Comparison of ENCODE assay signal across 25 mouse cellular contexts in the genomic region with DNA sequence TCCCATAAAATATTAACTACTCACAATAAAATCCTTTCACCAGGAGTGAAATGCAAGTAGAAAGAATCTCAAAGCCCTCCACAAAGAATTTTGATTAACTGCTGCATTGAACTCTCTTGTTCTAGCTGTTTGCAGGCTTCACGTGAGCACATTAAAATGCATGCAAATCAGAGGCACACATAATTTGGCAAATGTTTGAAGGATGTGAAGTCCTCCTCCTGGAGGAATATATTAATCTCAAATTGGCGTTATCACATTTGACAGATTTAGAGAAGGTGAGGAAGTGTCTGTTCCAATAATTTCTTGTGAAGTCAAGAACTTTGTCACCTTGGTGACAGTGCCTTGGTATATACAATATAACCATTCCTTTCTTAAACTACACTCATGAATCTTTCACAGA.
A peak's percentile ranks its signal among the peaks of the same experiment; 100 is the strongest.
DNase-seq lines count a peak whose midpoint lies in the region; ATAC-seq and TF ChIP-seq lines count a peak whose summit lies in the region.
"Had no signal": no experiment of that assay in that cellular context is flagged by ENCODE, and none has a peak within 500 bp of the region (broad histone marks: within the 10 kb centered on the region; RNA-seq: fewer than 3 reads in every experiment).

No protein-coding gene starts in this region.

- no peak for TF ChIP-seq CTCF in forebrain, postnatal 0 days (IDR thresholded peaks at IDR 0.05; ENCODE audit: low read depth)

- H3K27ac ChIP-seq in forebrain, embryonic 14.5 days (ENCODE audit: low read depth, low read length) = no peak overlapping the region
- H3K27ac ChIP-seq in forebrain, embryonic 11.5 days (ENCODE audit: low read depth, low read length) = no peak overlapping the region
- no peak overlapping the region for H3K27ac ChIP-seq in forebrain, postnatal 0 days (ENCODE audit: low read depth, low read length)
- no peak overlapping the region for H3K27ac ChIP-seq in forebrain, embryonic 10.5 days
- no peak overlapping the region for H3K27ac ChIP-seq in midbrain, embryonic 14.5 days (replicated peaks; ENCODE audit: low read depth, low read length)
- H3K27ac ChIP-seq in midbrain, embryonic 11.5 days (ENCODE audit: low read depth, low read length) = no peak overlapping the region
- H3K27ac ChIP-seq in hindbrain, embryonic 10.5 days = no peak overlapping the region
- H3K27ac ChIP-seq: embryonic facial prominence, embryonic 12.5 days; embryonic facial prominence, embryonic 15.5 days; heart, adult 2 months; heart, embryonic 10.5 days; heart, embryonic 13.5 days; hindbrain, embryonic 12.5 days; hindbrain, embryonic 15.5 days had no signal

- WGBS in forebrain, embryonic 14.5 days = 40% methylated on average over 2 of the region's 2 CpGs
- 71% methylated on average over 2 of the region's 2 CpGs for WGBS in forebrain, embryonic 11.5 days
- WGBS in forebrain, postnatal 0 days = 19% methylated on average over 2 of the region's 2 CpGs
- 78% methylated on average over 2 of the region's 2 CpGs for WGBS in forebrain, embryonic 10.5 days
- WGBS in midbrain, embryonic 14.5 days = 43% methylated on average over 2 of the region's 2 CpGs
- 76% methylated on average over 2 of the region's 2 CpGs for WGBS in midbrain, embryonic 11.5 days
- 80% methylated on average over 2 of the region's 2 CpGs for WGBS in hindbrain, embryonic 10.5 days

- H3K27me3 ChIP-seq in forebrain, embryonic 14.5 days (replicated peaks; ENCODE audit: control insufficient read depth, insufficient read depth, low read length) = no peaks in the 10 kb centered on the region
- H3K27me3 ChIP-seq in forebrain, embryonic 11.5 days (ENCODE audit: control insufficient read depth, insufficient read depth, low read length) = no peaks in the 10 kb centered on the region
- H3K27me3 ChIP-seq in forebrain, postnatal 0 days (ENCODE audit: insufficient read depth, low read length) = no peaks in the 10 kb centered on the region
- no peaks in the 10 kb centered on the region for H3K27me3 ChIP-seq in forebrain, embryonic 10.5 days (ENCODE audit: poor library complexity, severe bottlenecking)
- H3K27me3 ChIP-seq in midbrain, embryonic 14.5 days (ENCODE audit: control insufficient read depth, insufficient read depth, low read length) = no peaks in the 10 kb centered on the region
- no peaks in the 10 kb centered on the region for H3K27me3 ChIP-seq in midbrain, embryonic 11.5 days (ENCODE audit: control insufficient read depth, insufficient read depth, low read length)
- no peaks in the 10 kb centered on the region for H3K27me3 ChIP-seq in hindbrain, embryonic 10.5 days (ENCODE audit: insufficient read depth, poor library complexity, severe bottlenecking)
- H3K27me3 ChIP-seq: embryonic facial prominence, embryonic 12.5 days; embryonic facial prominence, embryonic 15.5 days; heart, embryonic 13.5 days; hindbrain, embryonic 12.5 days; hindbrain, embryonic 15.5 days had no signal

- H3K4me2 ChIP-seq in forebrain, embryonic 14.5 days (ENCODE audit: low read length) = no peak overlapping the region
- H3K4me2 ChIP-seq in forebrain, embryonic 11.5 days (ENCODE audit: low read depth, low read length, severe bottlenecking) = no peak overlapping the region
- H3K4me2 ChIP-seq in forebrain, postnatal 0 days (ENCODE audit: low read depth) = no peak overlapping the region
- no peak overlapping the region for H3K4me2 ChIP-seq in midbrain, embryonic 14.5 days (ENCODE audit: low read length)
- no peak overlapping the region for H3K4me2 ChIP-seq in midbrain, embryonic 11.5 days
- H3K4me2 ChIP-seq: embryonic facial prominence, embryonic 12.5 days; embryonic facial prominence, embryonic 15.5 days; heart, embryonic 13.5 days; hindbrain, embryonic 12.5 days; hindbrain, embryonic 15.5 days had no signal

- ATAC-seq in forebrain, embryonic 14.5 days = no peak
- no peak for ATAC-seq in forebrain, embryonic 11.5 days (replicated peaks; ENCODE audit: low FRiP score)
- peak; percentile 70; the same call in 1 of the 2 replicates for ATAC-seq in forebrain, postnatal 0 days
- ATAC-seq in midbrain, embryonic 14.5 days (ENCODE audit: low FRiP score, low TSS enrichment) = no peak
- ATAC-seq in midbrain, embryonic 11.5 days (ENCODE audit: low FRiP score) = no peak
- ATAC-seq: activated CD4-positive, CD25-positive, alpha-beta regulatory T cell, adult 4 months had no signal

- H3K4me3 ChIP-seq in forebrain, embryonic 14.5 days (ENCODE audit: low read depth, low read length) = no peak overlapping the region
- H3K4me3 ChIP-seq in forebrain, embryonic 11.5 days (ENCODE audit: low read depth, low read length) = no peak overlapping the region
- no peak overlapping the region for H3K4me3 ChIP-seq in forebrain, postnatal 0 days (ENCODE audit: low read depth, low read length)
- H3K4me3 ChIP-seq in forebrain, embryonic 10.5 days = no peak overlapping the region
- no peak overlapping the region for H3K4me3 ChIP-seq in midbrain, embryonic 14.5 days (replicated peaks; ENCODE audit: low read depth, low read length)
- H3K4me3 ChIP-seq in midbrain, embryonic 11.5 days (ENCODE audit: low read depth, low read length) = no peak overlapping the region
- no peak overlapping the region for H3K4me3 ChIP-seq in hindbrain, embryonic 10.5 days
- H3K4me3 ChIP-seq: embryonic facial prominence, embryonic 12.5 days; embryonic facial prominence, embryonic 15.5 days; heart, adult 2 months; heart, embryonic 10.5 days; heart, embryonic 13.5 days; hindbrain, embryonic 12.5 days; hindbrain, embryonic 15.5 days had no signal

- H3K4me1 ChIP-seq in forebrain, embryonic 14.5 days (ENCODE audit: control insufficient read depth, insufficient read depth, low read length) = no peaks in the 10 kb centered on the region
- no peaks in the 10 kb centered on the region for H3K4me1 ChIP-seq in forebrain, embryonic 11.5 days (replicated peaks; ENCODE audit: control insufficient read depth, insufficient read depth, low read length)
- H3K4me1 ChIP-seq in forebrain, postnatal 0 days (ENCODE audit: insufficient read depth) = no peaks in the 10 kb centered on the region
- H3K4me1 ChIP-seq in forebrain, embryonic 10.5 days = no peaks in the 10 kb centered on the region
- no peaks in the 10 kb centered on the region for H3K4me1 ChIP-seq in midbrain, embryonic 14.5 days (ENCODE audit: control insufficient read depth, insufficient read depth, low read length)
- H3K4me1 ChIP-seq in midbrain, embryonic 11.5 days (ENCODE audit: control insufficient read depth, insufficient read depth, low read length) = no peaks in the 10 kb centered on the region
- no peaks in the 10 kb centered on the region for H3K4me1 ChIP-seq in hindbrain, embryonic 10.5 days (replicated peaks)
- H3K4me1 ChIP-seq: embryonic facial prominence, embryonic 12.5 days; embryonic facial prominence, embryonic 15.5 days; heart, embryonic 10.5 days; heart, embryonic 13.5 days; hindbrain, embryonic 12.5 days; hindbrain, embryonic 15.5 days had no signal

- H3K9ac ChIP-seq in forebrain, embryonic 14.5 days (ENCODE audit: low read length) = no peak overlapping the region
- H3K9ac ChIP-seq in forebrain, embryonic 11.5 days (ENCODE audit: low read length) = no peak overlapping the region
- no peak overlapping the region for H3K9ac ChIP-seq in forebrain, postnatal 0 days
- no peak overlapping the region for H3K9ac ChIP-seq in midbrain, embryonic 14.5 days (replicated peaks; ENCODE audit: low read length)
- H3K9ac ChIP-seq in midbrain, embryonic 11.5 days (ENCODE audit: low read length) = no peak overlapping the region
- H3K9ac ChIP-seq: embryonic facial prominence, embryonic 12.5 days; embryonic facial prominence, embryonic 15.5 days; heart, embryonic 13.5 days; hindbrain, embryonic 12.5 days; hindbrain, embryonic 15.5 days had no signal

- H3K36me3 ChIP-seq in forebrain, embryonic 14.5 days (ENCODE audit: control insufficient read depth, insufficient read depth, low read length) = no peaks in the 10 kb centered on the region
- no peaks in the 10 kb centered on the region for H3K36me3 ChIP-seq in forebrain, embryonic 11.5 days (ENCODE audit: control insufficient read depth, insufficient read depth, low read length)
- H3K36me3 ChIP-seq in forebrain, postnatal 0 days (ENCODE audit: insufficient read depth) = no peaks in the 10 kb centered on the region
- no peaks in the 10 kb centered on the region for H3K36me3 ChIP-seq in forebrain, embryonic 10.5 days (replicated peaks)
- H3K36me3 ChIP-seq in midbrain, embryonic 14.5 days (ENCODE audit: control insufficient read depth, insufficient read depth, low read length) = no peaks in the 10 kb centered on the region
- no peaks in the 10 kb centered on the region for H3K36me3 ChIP-seq in midbrain, embryonic 11.5 days (ENCODE audit: control insufficient read depth, insufficient read depth, low read length)
- no peaks in the 10 kb centered on the region for H3K36me3 ChIP-seq in hindbrain, embryonic 10.5 days
- H3K36me3 ChIP-seq: embryonic facial prominence, embryonic 12.5 days; embryonic facial prominence, embryonic 15.5 days; heart, embryonic 10.5 days; heart, embryonic 13.5 days; hindbrain, embryonic 12.5 days; hindbrain, embryonic 15.5 days had no signal

- H3K9me3 ChIP-seq in forebrain, embryonic 14.5 days (replicated peaks; ENCODE audit: control insufficient read depth, low read length) = no peaks in the 10 kb centered on the region
- no peaks in the 10 kb centered on the region for H3K9me3 ChIP-seq in forebrain, embryonic 11.5 days (ENCODE audit: control insufficient read depth, low read length)
- no peaks in the 10 kb centered on the region for H3K9me3 ChIP-seq in forebrain, postnatal 0 days (ENCODE audit: low read length)
- H3K9me3 ChIP-seq in forebrain, embryonic 10.5 days = no peaks in the 10 kb centered on the region
- no peaks in the 10 kb centered on the region for H3K9me3 ChIP-seq in midbrain, embryonic 14.5 days (ENCODE audit: control insufficient read depth, low read length)
- H3K9me3 ChIP-seq in midbrain, embryonic 11.5 days (ENCODE audit: control insufficient read depth, low read length) = no peaks in the 10 kb centered on the region
- H3K9me3 ChIP-seq in hindbrain, embryonic 10.5 days = no peaks in the 10 kb centered on the region
- H3K9me3 ChIP-seq: embryonic facial prominence, embryonic 12.5 days; embryonic facial prominence, embryonic 15.5 days; heart, embryonic 10.5 days; heart, embryonic 13.5 days; hindbrain, embryonic 12.5 days; hindbrain, embryonic 15.5 days had no signal

- DNase-seq in forebrain, embryonic 14.5 days (ENCODE audit: low spot score) = peak; percentile 31
- DNase-seq in forebrain, embryonic 11.5 days (ENCODE audit: low spot score) = no peak
- DNase-seq in forebrain, postnatal 0 days = no peak
- no peak for DNase-seq in forebrain, embryonic 10.5 days (ENCODE audit: extremely low spot score, low spot score)
- peak; percentile 25 for DNase-seq in midbrain, embryonic 14.5 days
- no peak for DNase-seq in midbrain, embryonic 11.5 days (ENCODE audit: low spot score, missing footprints)
- no peak for DNase-seq in hindbrain, embryonic 10.5 days (ENCODE audit: low spot score)
- DNase-seq: adrenal gland, adult 8-10 months; adrenal gland, postnatal 25 days; cerebellum, adult 11 months; cerebellum, adult 2 months; cerebellum, adult 9-11 months; cerebellum, postnatal 25 days; gastrocnemius, postnatal 10 days; gastrocnemius, postnatal 36 days; heart, adult 2 months; heart, postnatal 14 days; heart, postnatal 4 days had no signal

Comparison
In these comparisons a context has a peak if more than half of its experiments do, and no peak if none do; other contexts are left out.
1. DNase-seq: peak in forebrain, embryonic 14.5 days (single experiment) and midbrain, embryonic 14.5 days (single experiment); none in forebrain, embryonic 11.5 days (single experiment), forebrain, postnatal 0 days (single experiment), forebrain, embryonic 10.5 days (single experiment), midbrain, embryonic 11.5 days (single experiment) and hindbrain, embryonic 10.5 days (single experiment).